Mouse (Mus musculus) embryonic fibroblast, embryonic 13.5 days (primary cell): ENCODE results near the gene Polr2c. TPM values are rescaled to one million over a fixed set of nuclear protein-coding genes. Genes with fewer than 3 reads are reported as not detected.
A peak's percentile ranks its signal among the peaks of the same experiment; 100 is the strongest.

Experiments
- H3K27ac ChIP-seq: 2 replicates; pipeline ENCODE4 v1.5.1; 2012; ENCODE audit warnings: low read length, control low read depth, inconsistent platforms; ENCODE audit not compliant: insufficient read depth
- H3K4me1 ChIP-seq: 2 replicates; pipeline ENCODE4 v1.6.1; 2011; ENCODE audit warnings: low read length; ENCODE audit not compliant: control insufficient read depth, insufficient read depth
- H3K4me3 ChIP-seq: 2 replicates; pipeline ENCODE4 v1.5.1; 2011; ENCODE audit warnings: mild to moderate bottlenecking, control low read depth, low read length; ENCODE audit not compliant: insufficient read depth
- CTCF ChIP-seq: IDR thresholded peaks from 2 replicates; pipeline ENCODE4 v1.5.1; 2011; ENCODE audit warnings: mild to moderate bottlenecking, control low read depth, low read length, moderate library complexity, borderline replicate concordance; ENCODE audit not compliant: insufficient read depth
- POLR2A ChIP-seq: IDR thresholded peaks from 2 replicates; pipeline ENCODE4 v1.6.1; 2011; ENCODE audit warnings: low read depth, mild to moderate bottlenecking, control low read depth, low read length, moderate library complexity
- polyA plus RNA-seq: library from polyadenylated mRNA; stranded (reverse); fragments of >200 nt; gene quantifications from 2 replicates; pipeline ENCODE4 v1.2.4, GENCODE M21; 2011; ENCODE audit warnings: low read depth; ENCODE audit not compliant: missing spikeins, insufficient read length

Polr2c gene
- polyA plus RNA-seq, 1 experiment, result 84.6 TPM

GRCm38 (mm10) chr8:94907591-94908300, 50.5 kb downstream of the Polr2c start:
- Histone ChIP-seq H3K4me3 (no peak overlapping the region), H3K27ac (no peak overlapping the region), H3K4me1 (peaks cover 12% of the 10 kb centered on the region; the same call in 1 of the 2 replicates)
- TF ChIP-seq CTCF (no peak), POLR2A (no peak)

- TF ChIP-seq POLR2A, result no peak
- TF ChIP-seq CTCF, result peak; percentile 76
- peaks cover 16% of the 10 kb centered on the region; the same call in 1 of the 2 replicates for H3K4me1 ChIP-seq
Observed at GRCm38 (mm10) chr8:94908847-94909246, 51.6 kb downstream of the Polr2c start.

GRCm38 (mm10) chr8:94913061-94913660, 55.9 kb downstream of the Polr2c start:
- Histone ChIP-seq H3K4me3 (no peak overlapping the region), H3K4me1 (peaks cover 18% of the 10 kb centered on the region), H3K27ac (peak overlapping the region; percentile 67; the same call in 1 of the 2 replicates)
- TF ChIP-seq POLR2A (no peak), CTCF (peak; percentile 9; the same call in 1 of the 2 replicates)

More at GRCm38 (mm10) chr8:94908847-94909246, 51.6 kb downstream of the Polr2c start:
- no peak overlapping the region for H3K27ac ChIP-seq
- no peak overlapping the region for H3K4me3 ChIP-seq

- peaks cover 18% of the 10 kb centered on the region for H3K4me1 ChIP-seq
- peak overlapping the region; percentile 82 for H3K27ac ChIP-seq
- TF ChIP-seq CTCF, result no peak
- peak; percentile 22; the same call in 1 of the 2 replicates for TF ChIP-seq POLR2A
- no peak overlapping the region for H3K4me3 ChIP-seq
Observed at GRCm38 (mm10) chr8:94914256-94914655, 57.0 kb downstream of the Polr2c start.

- peak overlapping the region; percentile 82 for H3K27ac ChIP-seq
- TF ChIP-seq CTCF (no peak), POLR2A (0 out of 2 replicates have a peak, but pooled peaks have one; percentile 4)
- no peak overlapping the region for H3K4me3 ChIP-seq
- H3K4me1 ChIP-seq, result peaks cover 18% of the 10 kb centered on the region
Observed at GRCm38 (mm10) chr8:94914701-94915101, 57.5 kb downstream of the Polr2c start.

GRCm38 (mm10) chr8:94916311-94916959, 59.2 kb downstream of the Polr2c start:
- TF ChIP-seq POLR2A (peak; percentile 45), CTCF (no peak)
- H3K4me1 ChIP-seq, result peaks cover 18% of the 10 kb centered on the region
- peak overlapping the region; percentile 82 for H3K27ac ChIP-seq
- peak overlapping the region; percentile 77 for H3K4me3 ChIP-seq

GRCm38 (mm10) chr8:94916960-94917324, 59.7 kb downstream of the Polr2c start:
- peak overlapping the region; percentile 82 for H3K27ac ChIP-seq
- TF ChIP-seq POLR2A (no peak), CTCF (no peak)
- peak overlapping the region; percentile 77 for H3K4me3 ChIP-seq
- H3K4me1 ChIP-seq, result peaks cover 18% of the 10 kb centered on the region

GRCm38 (mm10) chr8:94917352-94917751, 60.1 kb downstream of the Polr2c start:
- Histone ChIP-seq H3K4me1 (peaks cover 18% of the 10 kb centered on the region), H3K27ac (peak overlapping the region; percentile 82), H3K4me3 (peak overlapping the region; percentile 77)
- 0 out of 2 replicates have a peak, but pooled peaks have one; percentile 1 for TF ChIP-seq CTCF
- peak; percentile 53; the same call in 1 of the 2 replicates for TF ChIP-seq POLR2A

GRCm38 (mm10) chr8:94917851-94918495, 60.7 kb downstream of the Polr2c start, which contains the start of gene Ccdc102a:
TSS of gene Ccdc102a (minus strand) at chr8:94918098.
- H3K4me3 ChIP-seq, result peak within 1 kb of the TSS; percentile 77
- TF ChIP-seq CTCF (no peak), POLR2A (peak; percentile 69)
- peak within 1 kb of the TSS; percentile 82 for H3K27ac ChIP-seq
- H3K4me1 ChIP-seq, result peaks cover 18% of the 10 kb centered on the region
